Mouse (Mus musculus): ENCODE measurements around the gene Lyrm4. TPM values are rescaled to one million over a fixed set of nuclear protein-coding genes. Genes with fewer than 3 reads are reported as not detected.

Gene Lyrm4
- 11.1 TPM for polyA plus RNA-seq (2017; shearing (Covaris generic))

DNA sequence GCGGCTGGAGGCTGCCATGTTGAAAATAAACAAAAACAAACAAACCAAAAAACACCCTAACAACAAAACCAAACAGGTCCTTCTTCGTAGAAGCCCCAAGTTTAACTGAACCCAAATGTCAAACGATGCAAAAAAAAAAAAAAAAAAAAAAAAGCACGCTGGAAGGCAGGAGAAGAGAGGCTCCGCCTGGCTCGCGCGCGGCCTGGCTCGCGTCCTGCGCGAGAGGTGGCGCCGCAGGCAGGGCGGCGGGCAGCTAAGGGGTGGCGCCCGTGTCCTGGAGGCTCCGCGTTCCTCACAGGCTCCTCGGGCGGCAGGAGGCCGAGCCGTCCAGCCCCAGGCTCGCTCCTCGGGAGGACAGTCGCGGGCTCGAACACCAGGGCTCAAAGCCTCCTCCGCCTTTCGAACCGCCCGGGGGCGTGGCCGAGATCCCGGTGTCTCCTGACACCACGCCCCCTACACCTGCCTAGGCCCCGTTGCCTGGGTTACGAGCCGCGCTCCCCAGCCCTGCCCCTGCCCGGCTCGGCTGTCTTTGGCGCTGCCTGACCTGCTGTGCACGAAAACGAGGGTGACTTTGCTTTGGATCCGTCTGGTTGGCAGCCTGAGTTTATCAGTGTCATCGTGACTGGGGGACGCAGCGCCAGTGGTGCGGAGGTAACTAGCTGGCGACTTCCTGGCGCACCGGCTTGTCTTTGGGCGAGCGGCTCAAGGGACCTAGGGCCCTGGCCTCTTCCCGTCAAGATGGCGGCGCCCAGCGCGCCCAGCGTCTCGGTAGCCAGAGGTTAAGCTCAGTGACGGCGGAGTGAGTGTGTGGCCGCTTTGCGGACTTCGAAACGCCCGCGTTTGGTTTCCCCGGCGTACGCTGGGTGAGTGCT, at the start of gene Lyrm4, which contains the start of gene Fars2:
Lyrm4 (minus strand) TSS at position 384 of the 872 bp plus-strand sequence.
Fars2 (plus strand) TSS at position 270 of the 872 bp plus-strand sequence.

DNA sequence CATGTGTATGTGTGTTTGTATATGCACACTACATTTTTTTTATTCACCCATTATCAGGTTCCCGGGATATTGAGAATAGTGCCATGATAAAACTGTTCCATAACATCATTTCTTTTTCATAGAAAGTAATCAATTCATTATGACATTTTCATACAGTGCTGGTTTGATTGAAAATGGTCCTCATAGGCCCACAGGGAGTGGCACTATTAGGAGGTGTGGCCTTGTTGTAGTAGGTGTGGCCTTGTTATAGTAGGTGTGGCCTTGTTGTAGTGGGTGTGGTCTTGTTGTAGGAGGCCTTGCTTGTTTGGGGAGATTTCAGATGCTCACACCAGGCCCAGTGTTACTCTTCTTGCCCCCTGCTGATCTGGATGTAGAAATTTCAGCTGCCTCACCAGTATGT, 158.8 kb downstream of the Lyrm4 start, which contains the start of gene Ppp1r3g:
Ppp1r3g (plus strand) TSS at position 301 of the 400 bp plus-strand sequence.

Other genes with a start within 250 kb of the Lyrm4 start
- gene Rpp40, start 211.2 kb downstream of the Lyrm4 start, polyA plus RNA-seq (2017; shearing (Covaris generic)), result 14.0 TPM
- gene Ppp1r3g, start 158.7 kb downstream of the Lyrm4 start, polyA plus RNA-seq (2017; shearing (Covaris generic)), result not detected
- 35.3 TPM for gene Fars2, start 114 bp downstream of the Lyrm4 start, polyA plus RNA-seq (2017; shearing (Covaris generic))